Mouse (Mus musculus) cortical plate, adult 2 months (tissue): Measurements from ENCODE around the gene Acnat2.
"Not testable (repeated sequence)": the region's sequence is repeated elsewhere in the genome, so short reads cannot be mapped to it uniquely, and the experiment has no call there.

ENCODE experiments used
- CTCF ChIP-seq: fragments of 200-500 bp; IDR thresholded peaks from 2 replicates; pipeline ENCODE4 v1.5.1; 2011; ENCODE audit warnings: mild to moderate bottlenecking, control low read depth, low read length; ENCODE audit not compliant: insufficient read depth; ENCODE audit errors: extremely low read depth
- POLR2A ChIP-seq: fragments of 200-500 bp; IDR thresholded peaks from 2 replicates; pipeline ENCODE4 v1.6.1; 2011; ENCODE audit warnings: mild to moderate bottlenecking, low read length, control low read depth; ENCODE audit not compliant: insufficient read depth; ENCODE audit errors: extremely low read depth

DNA sequence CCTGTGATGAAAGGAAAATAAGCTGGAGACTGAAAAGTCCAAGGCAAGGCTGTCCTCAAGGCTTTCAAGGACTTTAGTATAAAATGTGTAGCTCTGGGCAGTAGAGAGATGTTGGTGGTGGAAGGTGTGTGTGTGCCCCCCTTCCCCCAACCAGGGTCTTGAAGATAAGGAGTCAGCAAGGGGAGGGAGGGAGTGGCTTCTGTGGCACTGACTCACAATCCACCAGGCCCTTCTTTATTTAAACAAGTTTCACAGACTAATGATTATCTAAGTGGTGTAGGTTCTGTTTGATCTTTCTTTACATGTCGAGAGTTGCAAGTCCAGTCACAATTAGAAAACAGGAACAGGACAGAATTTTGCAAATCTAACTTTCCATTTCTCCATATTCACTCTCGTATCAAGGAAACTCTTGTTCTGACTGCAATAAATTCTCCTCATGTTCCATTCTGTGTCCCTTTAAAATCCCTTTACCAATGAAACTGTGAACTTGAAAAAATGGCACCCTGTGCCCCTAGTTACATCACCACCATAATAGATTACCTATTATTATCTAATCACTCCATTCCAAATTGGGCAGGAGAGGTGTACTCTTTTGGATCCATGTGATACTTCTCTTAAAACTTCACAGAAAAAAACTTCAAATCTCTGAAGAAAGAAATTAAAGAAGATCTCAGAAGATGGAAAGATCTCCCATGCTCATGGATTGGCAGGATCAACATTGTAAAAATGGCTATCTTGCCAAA, 24.2 kb downstream of the Acnat2 start:
- not testable (repeated sequence) for TF ChIP-seq POLR2A, CTCF
